Mouse (Mus musculus): ENCODE data around the gene Npcd.
A peak's percentile ranks its signal among the peaks of the same experiment; 100 is the strongest.

The Npcd gene

DNA sequence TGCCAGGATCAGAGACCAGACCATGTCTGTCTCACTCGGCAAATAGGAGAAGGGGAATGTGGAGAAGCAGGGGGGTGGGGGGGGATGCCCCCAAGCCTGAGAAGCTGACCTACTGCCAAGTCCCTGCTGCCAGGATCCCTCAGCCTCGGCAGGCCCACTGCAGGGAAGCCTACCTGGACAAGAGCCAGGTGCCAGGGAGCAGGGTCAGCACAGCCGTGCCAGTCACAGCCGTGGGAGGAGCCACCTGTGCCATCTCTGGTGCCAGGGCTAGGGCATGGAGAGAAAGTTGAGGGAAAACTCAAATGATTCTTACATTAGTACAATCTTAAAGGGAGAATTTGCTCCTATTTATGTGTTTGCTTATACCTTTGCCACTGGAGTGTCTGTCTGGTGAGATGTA, 31.7 kb downstream of the Npcd start:
- DNase-seq: peak; percentile 83

DNA sequence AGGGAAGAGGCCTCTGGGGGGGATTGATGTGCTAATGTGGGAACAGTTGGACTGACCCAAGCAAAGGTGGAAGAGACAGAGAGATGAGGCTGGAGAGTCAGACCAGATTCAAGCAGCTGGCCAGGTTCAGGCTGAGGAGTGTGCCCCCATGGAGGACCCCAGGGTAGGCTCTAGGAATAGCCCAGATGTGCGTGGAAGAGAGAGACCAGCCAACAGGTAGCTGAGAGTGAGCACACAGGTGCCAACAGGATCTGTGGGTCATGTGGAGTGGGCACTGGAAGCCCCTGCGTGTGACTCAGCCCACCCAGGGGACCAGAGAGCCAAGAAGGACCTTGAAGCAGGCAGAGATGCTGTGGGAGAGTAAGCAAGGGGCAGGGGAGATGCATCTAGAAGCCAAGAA, 32.4 kb downstream of the Npcd start:
- DNase-seq: peak; percentile 63

DNA sequence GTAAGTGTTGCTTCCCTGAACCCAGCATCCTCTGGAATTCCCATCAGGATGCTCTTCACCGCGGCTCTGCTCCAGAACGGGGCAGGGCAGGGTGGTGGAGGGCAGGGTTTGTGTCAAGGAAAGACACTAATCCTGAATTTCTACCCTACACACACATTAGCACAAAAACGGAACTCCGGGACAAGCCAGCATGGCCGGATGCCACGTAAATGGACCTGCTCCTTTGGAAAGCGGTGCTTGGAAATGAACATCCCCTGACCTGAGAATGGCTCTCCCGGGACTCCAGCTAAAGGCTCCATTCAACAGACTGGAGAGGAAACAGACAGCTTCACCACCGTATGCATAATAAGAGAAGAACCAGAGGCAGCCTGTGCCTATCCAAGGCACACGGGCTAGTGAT, 33.3 kb downstream of the Npcd start:
- peak; percentile 63 for DNase-seq

DNA sequence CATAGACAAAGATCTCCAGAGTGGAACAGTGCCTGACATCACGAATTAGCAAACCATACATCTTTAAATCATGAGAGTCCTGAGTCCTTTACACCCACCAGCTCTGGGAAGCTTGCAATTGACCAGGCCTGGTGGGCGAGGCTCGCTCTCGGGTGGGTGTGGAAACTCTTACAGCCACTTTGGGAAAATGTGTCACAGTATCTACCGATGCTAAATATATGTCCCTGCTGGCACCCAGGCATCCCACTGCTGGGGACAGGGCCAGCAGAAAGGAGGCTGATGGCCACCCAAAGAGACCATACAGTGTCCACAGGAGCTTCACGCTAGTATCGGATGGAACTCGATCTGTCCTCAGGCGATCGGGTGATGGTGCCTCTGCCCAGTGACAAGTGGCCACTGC, 35.4 kb downstream of the Npcd start:
- peak; percentile 34 for DNase-seq

DNA sequence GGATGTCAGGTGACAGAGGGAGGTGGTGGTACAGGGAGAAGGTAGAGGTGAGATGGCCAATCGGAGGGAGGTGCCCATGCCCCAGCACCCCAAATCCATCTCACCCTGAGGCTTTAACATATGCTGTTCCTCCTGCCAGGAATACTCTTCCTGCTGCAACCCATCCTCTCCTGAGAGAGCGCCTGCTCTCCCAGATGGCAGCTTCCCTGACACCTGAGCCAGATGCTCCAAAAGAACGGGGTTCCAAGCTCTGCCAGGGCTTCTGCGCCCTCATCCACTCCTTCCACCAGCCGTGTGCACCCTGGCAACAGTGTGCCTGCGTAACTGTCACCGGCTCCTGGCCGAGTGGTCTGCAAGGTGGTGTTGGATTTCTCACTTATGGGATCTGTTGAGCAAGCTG, 36.4 kb downstream of the Npcd start:
- DNase-seq: peak; percentile 68

DNA sequence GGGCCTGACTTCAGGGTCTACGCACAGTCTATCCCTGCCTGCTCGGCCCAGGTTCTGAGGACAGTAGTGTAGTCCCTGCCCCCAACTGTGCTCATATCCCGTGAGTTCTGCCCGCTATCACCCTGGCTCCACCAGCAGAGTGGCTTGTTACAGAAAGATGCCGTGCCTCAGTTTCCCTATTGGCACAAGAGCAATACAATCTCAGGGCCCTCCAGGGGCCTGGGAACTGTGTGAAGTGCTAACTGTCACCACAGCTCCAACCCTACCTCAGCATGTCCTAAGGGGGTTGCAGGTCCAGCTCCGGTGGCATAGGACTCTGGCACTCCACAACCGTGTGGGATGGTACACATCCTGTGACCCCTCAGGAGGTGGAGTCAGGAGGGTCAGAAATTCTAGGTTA, 36.9 kb downstream of the Npcd start:
- DNase-seq: peak; percentile 55

DNA sequence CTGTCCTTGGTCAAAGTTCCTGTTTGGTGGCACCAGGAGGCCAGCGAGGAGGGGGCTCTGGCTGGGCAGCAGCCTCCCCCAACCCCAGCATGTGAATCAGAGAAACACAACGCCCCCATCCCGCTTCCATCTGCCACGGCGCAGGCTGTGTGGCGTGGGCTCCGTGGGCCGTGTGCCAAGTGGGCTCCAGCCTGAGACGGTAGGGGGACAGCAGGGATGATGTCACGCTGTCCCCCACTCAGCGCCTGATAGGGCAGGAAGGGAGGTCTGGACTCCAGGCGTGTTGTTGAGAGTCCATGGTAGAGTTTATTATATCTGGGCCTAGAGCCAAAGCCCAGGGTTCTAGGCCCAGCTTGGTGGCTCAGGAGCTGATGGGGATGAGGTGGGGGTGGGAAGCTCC, 37.8 kb downstream of the Npcd start:
- DNase-seq: peak; percentile 60

DNA sequence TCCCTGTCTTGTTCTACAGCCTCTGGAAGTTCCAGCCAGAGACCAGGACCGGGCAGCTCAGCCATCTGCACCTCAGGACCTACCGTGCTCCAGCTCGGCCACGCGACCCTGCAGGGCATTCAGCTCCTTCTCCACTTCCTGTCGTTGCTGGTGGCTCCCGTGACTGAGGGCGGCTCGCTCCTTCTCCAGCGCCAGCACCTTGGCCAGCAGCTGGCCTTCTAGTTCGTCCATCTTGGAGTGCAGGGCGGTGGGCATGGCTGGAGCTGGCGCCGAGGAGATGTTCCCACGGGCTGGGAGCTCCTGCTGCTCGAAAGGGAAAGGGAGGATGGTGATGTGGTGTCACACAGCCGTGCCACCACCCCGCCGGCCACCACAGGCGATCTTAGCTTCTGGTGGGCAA, 39.9 kb downstream of the Npcd start:
- DNase-seq: peak; percentile 39

DNA sequence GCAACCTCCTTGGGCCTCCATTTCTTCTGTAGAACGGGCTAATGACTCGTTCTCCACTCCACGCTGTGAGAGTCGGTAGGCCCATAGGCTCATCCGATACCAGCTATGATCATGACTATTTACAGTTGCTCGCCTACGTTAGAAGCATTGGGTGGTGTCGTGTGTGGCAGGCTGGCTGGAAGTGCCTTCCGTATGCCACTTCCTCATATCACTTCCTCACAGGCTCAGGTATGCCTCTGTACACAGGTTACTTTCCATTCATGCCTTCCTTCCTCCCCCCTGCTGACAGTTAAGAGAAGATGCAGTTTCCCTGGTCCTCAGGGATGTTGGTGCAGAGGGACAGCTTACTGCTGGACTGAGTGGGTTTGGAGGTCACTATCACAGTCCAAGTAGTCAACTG, 41.0 kb downstream of the Npcd start:
- peak; percentile 23 for DNase-seq

DNA sequence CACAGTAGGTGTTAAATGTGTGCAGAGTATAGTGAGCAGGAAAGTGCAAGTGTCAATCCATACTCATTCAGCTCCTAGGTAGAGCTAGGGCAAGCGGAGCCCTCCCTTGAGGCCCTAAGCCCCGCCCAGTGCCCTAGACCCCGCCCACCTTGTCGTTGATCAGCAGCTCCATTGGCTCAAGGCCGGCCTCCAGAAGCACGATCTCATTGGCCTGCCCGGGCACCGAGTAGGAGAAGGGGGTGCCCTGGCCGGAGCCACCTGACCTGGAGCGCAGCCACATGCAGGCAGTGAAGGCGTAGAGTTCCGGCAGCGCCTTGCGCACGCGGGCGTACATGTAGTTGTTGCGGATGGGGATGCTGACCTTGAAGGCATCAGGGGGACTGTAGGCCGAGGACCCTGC, 41.6 kb downstream of the Npcd start:
- DNase-seq: peak; percentile 77

DNA sequence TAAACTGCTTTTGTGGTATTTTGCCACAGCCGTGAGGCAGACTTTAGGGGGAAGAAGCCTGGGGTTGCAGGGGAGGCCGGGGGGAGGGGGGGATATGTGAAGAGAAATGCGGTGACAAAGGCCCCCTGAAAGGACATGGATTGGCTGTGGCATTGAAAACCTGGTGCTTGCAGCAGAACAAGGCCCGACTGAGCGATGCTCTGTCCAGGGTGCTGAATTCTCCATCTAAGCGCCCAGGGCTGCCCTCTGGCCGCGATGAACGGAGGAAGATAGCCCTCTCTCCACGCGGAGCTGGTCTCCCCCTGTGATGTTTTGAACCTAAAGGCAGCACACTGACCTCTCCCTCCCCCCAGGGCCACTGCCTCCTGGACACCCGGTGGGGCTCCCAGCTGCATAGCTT, 42.5 kb downstream of the Npcd start:
- DNase-seq: no peak

DNA sequence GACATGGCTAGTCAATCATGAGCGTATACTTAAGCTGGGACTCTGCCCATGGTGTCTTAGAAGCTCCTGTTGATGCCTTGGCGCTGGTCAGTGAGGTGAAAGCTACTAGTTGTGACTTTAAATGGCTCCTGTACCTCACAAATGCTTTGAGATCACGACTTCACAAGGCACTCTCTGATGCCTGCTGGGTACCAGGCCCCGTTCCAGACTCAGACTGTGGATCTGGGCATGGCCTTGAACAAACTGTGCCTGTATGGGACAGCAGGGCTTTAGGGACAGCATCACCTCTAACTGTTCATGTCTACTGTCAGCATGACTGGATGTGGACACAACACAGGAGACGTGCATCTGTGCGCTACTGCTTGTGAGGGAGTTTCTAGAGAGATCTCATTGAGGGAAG, 43.1 kb downstream of the Npcd start:
- peak; percentile 70 for DNase-seq

DNA sequence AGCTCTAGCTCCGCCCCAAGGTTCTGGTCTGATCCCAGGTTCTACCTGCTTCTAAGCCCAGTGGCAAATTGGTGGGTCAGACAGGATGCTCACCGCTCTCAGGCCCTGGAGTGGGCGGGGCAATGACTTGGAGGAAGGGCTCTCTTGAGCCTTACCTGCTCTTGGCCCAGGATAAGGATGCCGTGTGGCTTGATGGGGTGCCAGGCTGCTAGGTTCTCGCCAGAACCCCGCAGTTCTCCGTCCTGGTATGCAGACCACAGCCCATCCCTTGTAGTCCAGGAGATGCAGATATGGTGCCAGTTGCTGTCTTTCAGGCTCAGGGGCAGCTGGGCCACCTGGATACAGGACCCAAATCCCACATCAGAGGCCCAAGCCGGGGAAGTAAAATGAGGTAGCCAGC, 43.9 kb downstream of the Npcd start:
- peak; percentile 70 for DNase-seq

DNA sequence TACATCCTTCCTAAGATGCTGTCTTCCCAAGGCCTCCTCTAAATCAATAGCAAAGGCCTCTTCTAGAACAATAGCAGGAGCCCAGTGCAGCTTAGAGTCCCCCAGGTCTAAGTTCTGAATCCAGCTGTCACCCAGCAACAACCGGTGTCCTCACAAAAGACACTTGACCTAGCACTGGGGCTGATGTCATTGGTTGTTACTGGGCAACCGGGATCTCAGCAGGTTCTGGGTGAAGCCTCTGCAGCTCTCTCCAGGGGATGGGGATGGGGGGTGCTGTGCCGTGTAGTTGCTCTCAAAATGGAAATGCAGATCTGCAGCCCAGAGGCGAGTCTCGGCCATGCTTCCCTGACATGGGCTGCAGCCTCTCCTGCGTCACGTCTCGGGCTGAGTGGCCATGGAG, 46.2 kb downstream of the Npcd start:
- no peak for DNase-seq

DNA sequence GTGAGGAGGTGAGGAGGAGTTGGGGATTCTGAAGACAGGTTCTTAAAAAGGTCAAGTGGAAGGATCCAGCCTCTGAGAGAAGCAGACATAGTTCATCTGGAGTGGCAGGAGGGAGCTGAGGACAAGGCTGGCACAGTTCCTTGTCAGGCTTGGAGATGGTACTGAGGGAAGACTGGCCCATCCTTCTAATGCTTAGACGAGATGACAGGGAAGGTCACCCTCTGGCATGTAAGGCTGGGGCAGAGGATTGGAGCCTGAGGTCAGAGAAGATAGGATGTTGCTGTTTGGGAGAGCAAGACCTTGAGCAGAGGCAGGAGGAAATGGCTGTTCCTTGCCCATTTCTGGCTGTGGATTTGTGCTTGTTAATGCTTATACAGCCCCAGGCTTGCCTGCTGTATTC, 49.0 kb downstream of the Npcd start:
- DNase-seq: no peak

DNA sequence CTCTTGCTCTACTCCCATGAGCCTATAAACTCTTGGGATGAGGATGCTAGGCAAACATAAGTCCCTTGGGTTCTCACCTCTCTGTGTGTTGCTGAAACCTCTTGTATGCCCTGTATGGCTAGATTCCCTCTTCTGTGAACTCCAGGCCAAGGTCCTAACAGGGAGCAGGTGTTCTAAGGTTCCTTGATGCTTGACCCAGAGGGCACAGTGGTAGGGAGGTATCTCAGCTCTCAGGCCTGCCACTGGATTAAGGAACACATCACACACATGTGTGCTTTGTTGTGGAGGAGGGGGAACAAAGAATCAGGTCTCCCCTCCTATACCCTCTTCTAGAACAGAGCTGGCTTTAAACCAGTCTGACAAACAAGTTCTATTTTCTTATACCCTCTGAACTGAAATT, 56.3 kb downstream of the Npcd start, which contains the start of gene Dnal4:
Gene Dnal4, minus strand, starts transcription at position 101 of the 400 bp plus-strand sequence.
- DNase-seq: no peak

DNA sequence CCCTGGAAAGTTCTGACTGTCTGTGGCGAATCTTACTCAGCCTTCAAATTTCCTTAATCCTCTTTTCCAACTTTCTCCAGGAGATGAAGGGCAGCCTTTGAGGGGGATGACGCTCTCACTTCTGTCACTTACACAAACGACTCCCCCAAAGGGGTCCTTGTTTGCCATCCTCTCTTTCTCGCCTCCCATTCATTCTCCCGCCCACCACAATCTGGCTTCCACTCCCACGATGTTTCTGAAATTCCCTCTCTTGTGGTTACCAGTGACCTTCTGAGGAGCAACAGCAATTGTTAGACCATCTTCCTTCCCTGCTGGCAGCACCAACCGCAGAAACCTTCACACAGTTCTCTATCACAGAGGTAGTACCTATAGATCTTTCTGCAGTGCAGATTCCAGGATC, 58.4 kb downstream of the Npcd start:
- DNase-seq: peak; percentile 31

DNA sequence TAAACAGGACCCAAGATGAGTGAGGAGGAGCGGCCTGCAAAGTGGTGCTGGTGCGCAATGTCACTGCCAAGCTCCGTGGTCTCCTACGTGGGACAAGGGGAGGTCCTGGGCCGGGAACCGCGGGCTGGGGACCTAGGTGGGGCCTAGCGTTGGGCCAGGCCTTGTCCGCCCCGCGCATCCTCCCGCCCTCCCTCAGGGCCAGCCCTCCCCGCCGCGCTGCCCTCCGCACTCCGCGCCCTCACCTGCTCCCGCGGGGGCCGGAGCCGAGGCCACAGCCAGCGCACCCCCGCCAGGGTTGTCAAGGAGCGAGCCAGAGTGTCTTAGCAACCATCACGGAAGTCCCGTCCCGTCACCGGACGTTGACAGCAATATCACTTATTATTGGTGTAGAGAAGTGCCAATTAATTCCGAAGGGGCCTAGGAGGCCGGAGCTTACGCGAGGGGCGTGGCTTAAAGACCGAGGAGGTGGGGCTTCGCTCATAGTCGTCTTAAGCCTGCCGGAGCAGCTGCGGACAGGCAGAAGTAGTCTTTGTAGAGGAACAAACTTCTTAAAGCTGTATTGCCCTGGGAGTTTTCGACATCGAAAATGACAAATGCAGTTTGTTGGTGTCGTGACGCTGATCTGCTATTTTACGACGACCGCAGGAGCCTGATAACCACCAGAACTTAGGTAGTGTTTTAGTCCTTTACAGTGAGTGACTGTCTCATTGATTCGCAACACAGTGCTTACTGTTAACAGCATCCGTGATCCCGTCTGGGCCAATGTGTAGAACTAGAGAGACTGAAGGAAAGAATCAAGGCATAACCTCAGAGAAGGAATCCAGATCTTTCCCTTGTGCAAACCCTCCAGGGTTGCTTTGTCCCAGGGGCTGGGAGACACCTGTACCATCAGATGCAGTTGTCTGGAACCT, 59.7 kb downstream of the Npcd start:
- DNase-seq: peak; percentile 98

DNA sequence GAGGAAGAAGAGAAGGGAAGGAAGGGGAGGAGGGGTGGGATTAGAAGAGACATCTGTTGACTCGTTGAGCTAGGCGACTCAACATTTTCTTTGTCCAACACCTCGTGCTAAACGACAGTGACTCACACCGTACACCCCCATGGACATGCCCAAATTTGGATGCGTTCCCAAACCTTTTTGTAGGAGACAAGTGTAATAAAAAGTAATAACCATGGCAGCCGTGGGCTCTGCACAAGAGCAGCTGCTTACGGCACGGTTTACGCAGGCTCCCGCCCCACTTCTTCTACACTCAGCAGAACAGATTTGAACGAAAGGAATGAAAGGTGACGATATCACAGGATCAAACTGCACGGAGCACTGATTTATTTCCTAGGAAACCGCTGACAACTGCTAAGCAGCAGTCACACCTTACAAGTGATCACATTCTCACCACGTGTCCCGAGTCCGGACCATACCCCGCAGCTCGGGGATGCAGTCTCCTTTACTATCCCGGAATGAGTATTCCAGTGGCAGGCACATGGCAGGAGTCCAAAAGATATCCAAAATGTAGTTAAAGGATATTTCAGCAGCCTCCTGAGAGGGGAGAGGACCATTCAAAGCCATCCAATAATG, 63.3 kb downstream of the Npcd start:
- DNase-seq: no peak

DNA sequence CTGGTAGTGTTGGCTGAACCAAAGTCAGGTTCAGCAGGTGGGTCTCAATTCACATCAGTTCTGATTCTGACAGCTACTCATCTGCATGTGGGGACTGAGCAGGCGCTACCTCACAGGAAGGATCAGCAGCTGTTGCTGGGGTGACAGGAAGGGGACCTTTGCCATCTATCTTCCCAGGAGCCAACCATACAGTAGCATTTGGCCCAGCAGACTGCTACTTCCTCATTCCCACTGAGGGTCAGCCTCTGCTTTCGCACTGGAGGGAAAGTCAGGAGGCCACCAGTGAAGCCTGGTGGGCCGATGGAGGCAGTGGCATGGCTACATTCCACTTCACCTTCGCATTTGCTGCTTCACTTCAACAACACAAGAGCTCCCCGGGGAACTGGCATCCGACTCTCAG, 65.7 kb downstream of the Npcd start:
- DNase-seq: no peak

DNA sequence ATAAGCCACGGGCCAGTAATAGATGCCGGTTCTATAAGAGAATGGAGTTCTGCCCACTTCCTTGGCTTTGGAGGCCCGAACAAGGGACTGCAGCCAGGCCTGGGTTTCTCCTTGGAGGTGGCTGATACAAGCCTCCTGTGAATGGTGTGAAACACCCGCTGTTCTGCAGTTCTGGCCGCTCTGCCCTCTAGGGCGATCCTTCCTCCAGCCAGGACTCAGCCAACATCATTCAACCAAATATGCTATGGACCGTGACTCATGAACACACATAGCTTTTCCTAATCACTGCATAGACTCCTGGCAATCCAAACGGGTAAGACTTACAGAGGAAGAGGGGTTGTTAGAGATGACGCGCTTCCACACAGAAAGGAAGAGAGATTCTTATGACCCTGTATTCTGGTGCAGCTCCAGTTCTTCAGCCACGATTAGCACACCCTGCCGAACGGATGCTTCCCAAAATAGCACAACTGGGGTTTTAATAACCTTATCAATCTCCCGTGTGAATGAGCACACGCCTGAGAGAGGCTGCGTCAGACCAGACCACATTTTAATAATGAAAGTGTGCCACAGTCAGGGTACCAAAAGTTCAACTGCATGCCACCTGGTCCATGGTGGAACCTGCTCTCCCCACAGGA, 66.6 kb downstream of the Npcd start:
- peak; percentile 60 for DNase-seq

DNA sequence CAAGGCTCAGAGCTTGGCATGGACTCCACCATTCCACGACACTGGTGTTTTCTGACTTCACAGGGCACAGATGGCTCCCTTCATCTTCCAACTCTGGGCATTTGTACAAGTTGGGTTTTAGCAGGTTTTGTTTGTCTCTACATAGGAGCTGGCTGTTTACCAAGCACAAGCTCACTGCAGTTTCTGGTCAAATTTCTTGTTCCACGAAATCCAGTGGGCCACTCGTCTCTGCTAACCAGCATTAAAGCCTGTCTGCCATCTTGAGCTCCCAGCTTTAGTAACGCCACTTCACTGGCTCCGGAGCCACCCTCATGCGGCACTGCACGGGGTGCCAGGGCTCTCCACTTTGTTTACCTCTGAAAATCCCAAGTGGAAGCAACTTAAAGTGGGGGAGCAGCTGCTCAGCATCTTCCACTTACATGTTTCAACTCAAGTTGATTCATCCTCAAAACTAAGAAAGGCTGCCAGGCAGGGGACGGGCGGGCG, 67.4 kb downstream of the Npcd start:
- DNase-seq: peak; percentile 75

DNA sequence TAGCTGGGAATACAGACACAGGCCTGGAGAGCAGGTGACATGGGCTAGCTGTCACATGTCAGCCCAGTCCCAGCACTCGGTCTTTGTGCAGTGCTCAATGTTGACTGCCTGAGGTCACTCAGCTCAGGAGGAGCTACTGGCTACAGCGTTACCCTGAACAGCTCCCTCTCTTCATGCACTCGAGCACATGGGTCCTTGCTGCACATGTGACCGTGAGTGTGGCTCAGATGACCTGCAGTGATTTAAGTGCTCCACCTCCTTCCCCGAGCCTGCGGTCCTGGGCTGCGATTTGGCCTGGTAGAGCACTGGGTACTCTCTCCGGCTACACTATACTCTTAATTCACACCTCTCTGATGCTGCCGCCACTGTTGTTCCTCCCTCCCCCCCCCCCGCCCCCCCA, 67.9 kb downstream of the Npcd start:
- peak; percentile 57 for DNase-seq

DNA sequence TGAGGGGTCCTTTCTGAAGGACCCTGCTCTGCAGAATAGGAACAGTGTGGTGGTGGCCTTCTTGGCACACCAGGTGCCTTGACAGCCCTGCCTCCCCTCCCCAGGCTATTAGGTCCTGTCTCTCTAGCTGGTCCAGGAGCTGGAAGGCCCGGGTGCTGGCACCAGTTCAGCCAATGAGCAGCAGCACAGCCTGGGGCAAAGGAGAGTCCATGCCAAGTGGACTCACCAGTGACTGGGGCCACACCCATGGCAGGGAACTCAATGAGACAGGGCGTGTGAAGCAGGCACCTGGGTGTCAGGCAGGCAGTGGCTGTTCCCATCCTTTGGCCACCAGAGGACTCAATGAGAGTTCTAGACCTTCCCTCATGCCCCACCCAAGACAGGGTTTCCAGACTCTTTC, 68.7 kb downstream of the Npcd start:
- DNase-seq: peak; percentile 85
